Mouse (Mus musculus) cortical plate, adult 2 months (tissue): ENCODE data around the gene Mars. TPM values are rescaled to one million over a fixed set of nuclear protein-coding genes. Genes with fewer than 3 reads are reported as not detected.
"Not testable (repeated sequence)": the region's sequence is repeated elsewhere in the genome, so short reads cannot be mapped to it uniquely, and the experiment has no call there.

Experiments used
- H3K27ac ChIP-seq: fragments of 200-500 bp; 2 replicates; pipeline ENCODE4 v1.5.1; 2012; ENCODE audit warnings: low read length, control low read depth, inconsistent platforms; ENCODE audit not compliant: insufficient read depth
- H3K4me1 ChIP-seq: fragments of 200-500 bp; 2 replicates; pipeline ENCODE4 v1.6.1; 2011; ENCODE audit warnings: low read length; ENCODE audit not compliant: control insufficient read depth, insufficient read depth
- H3K4me3 ChIP-seq: fragments of 200-500 bp; 2 replicates; pipeline ENCODE4 v1.5.1; 2011; ENCODE audit warnings: mild to moderate bottlenecking, low read length, control low read depth; ENCODE audit not compliant: insufficient read depth
- CTCF ChIP-seq: fragments of 200-500 bp; IDR thresholded peaks from 2 replicates; pipeline ENCODE4 v1.5.1; 2011; ENCODE audit warnings: mild to moderate bottlenecking, control low read depth, low read length; ENCODE audit not compliant: insufficient read depth; ENCODE audit errors: extremely low read depth
- POLR2A ChIP-seq: fragments of 200-500 bp; IDR thresholded peaks from 2 replicates; pipeline ENCODE4 v1.6.1; 2011; ENCODE audit warnings: mild to moderate bottlenecking, low read length, control low read depth; ENCODE audit not compliant: insufficient read depth; ENCODE audit errors: extremely low read depth
- polyA plus RNA-seq: library from polyadenylated mRNA; depleted of rRNA; stranded (reverse); fragments of >200 nt; gene quantifications from 2 replicates; pipeline ENCODE4 v1.2.3, GENCODE M21; 2012

The Mars gene
- polyA plus RNA-seq, 1 experiment = 75.6 TPM

GRCm38 (mm10) chr10:127326017-127326801 is 14.6 kb upstream of the Mars start:
- H3K4me3 ChIP-seq = peak overlapping the region; percentile 5; the same call in 1 of the 2 replicates
- TF ChIP-seq POLR2A = no peak
- no peak for TF ChIP-seq CTCF
- no peaks in the 10 kb centered on the region for H3K4me1 ChIP-seq
- no peak overlapping the region for H3K27ac ChIP-seq

GRCm38 (mm10) chr10:127325454-127326016 is 13.9 kb upstream of the Mars start:
- Histone ChIP-seq H3K4me3 (no peak overlapping the region), H3K4me1 (no peaks in the 10 kb centered on the region), H3K27ac (no peak overlapping the region)
- no peak for TF ChIP-seq CTCF
- TF ChIP-seq POLR2A = no peak

- H3K27ac ChIP-seq = no peak overlapping the region
- no peaks in the 10 kb centered on the region for H3K4me1 ChIP-seq
- H3K4me3 ChIP-seq = no peak overlapping the region
- TF ChIP-seq CTCF = peak; percentile 31; the same call in 1 of the 2 replicates
- TF ChIP-seq POLR2A = no peak
Observed at GRCm38 (mm10) chr10:127324495-127324894, 12.9 kb upstream of the Mars start.

- Histone ChIP-seq H3K27ac (no peak overlapping the region), H3K4me3 (no peak overlapping the region), H3K4me1 (no peaks in the 10 kb centered on the region)
- no peak for TF ChIP-seq CTCF
Observed at GRCm38 (mm10) chr10:127323131-127323855, 11.7 kb upstream of the Mars start.

- no peak for TF ChIP-seq CTCF
- no peak for TF ChIP-seq POLR2A
- H3K27ac ChIP-seq = no peak overlapping the region
- no peak overlapping the region for H3K4me3 ChIP-seq
- H3K4me1 ChIP-seq = no peaks in the 10 kb centered on the region
Observed at GRCm38 (mm10) chr10:127322669-127323068, 11.1 kb upstream of the Mars start.

- TF ChIP-seq POLR2A = no peak
- no peak for TF ChIP-seq CTCF
- Histone ChIP-seq H3K4me3 (no peak overlapping the region), H3K4me1 (no peaks in the 10 kb centered on the region), H3K27ac (no peak overlapping the region)
Observed at GRCm38 (mm10) chr10:127322178-127322577, 10.6 kb upstream of the Mars start.

GRCm38 (mm10) chr10:127321621-127322020 is 10.0 kb upstream of the Mars start, which contains the start of gene Arhgap9:
Gene Arhgap9, plus strand, starts transcription at chr10:127321964.
- no peak within 1 kb of the TSS for H3K27ac ChIP-seq
- H3K4me3 ChIP-seq = no peak within 1 kb of the TSS
- no peaks in the 10 kb centered on the region for H3K4me1 ChIP-seq
- TF ChIP-seq POLR2A (no peak), CTCF (no peak)

GRCm38 (mm10) chr10:127319969-127320368 is 8.4 kb upstream of the Mars start:
- Histone ChIP-seq H3K4me3 (no peak overlapping the region), H3K4me1 (no peaks in the 10 kb centered on the region), H3K27ac (no peak overlapping the region)
- TF ChIP-seq CTCF (no peak), POLR2A (no peak)

- Histone ChIP-seq H3K4me3 (no peak overlapping the region), H3K4me1 (no peaks in the 10 kb centered on the region), H3K27ac (no peak overlapping the region)
- TF ChIP-seq POLR2A (no peak), CTCF (no peak)
Observed at GRCm38 (mm10) chr10:127318009-127318408, 6.4 kb upstream of the Mars start.

GRCm38 (mm10) chr10:127317277-127317676 is 5.7 kb upstream of the Mars start:
- no peaks in the 10 kb centered on the region for H3K4me1 ChIP-seq
- H3K27ac ChIP-seq = no peak overlapping the region
- no peak for TF ChIP-seq POLR2A
- no peak for TF ChIP-seq CTCF
- no peak overlapping the region for H3K4me3 ChIP-seq

GRCm38 (mm10) chr10:127314950-127315349 is 3.4 kb upstream of the Mars start:
- H3K4me3 ChIP-seq, H3K4me1 ChIP-seq, H3K27ac ChIP-seq: not testable (repeated sequence)

GRCm38 (mm10) chr10:127313516-127313915 is 1.9 kb upstream of the Mars start:
- not testable (repeated sequence) for H3K27ac ChIP-seq, H3K4me3 ChIP-seq, H3K4me1 ChIP-seq
